Mouse (Mus musculus): ENCODE results near the gene Lmf2. TPM values are rescaled to one million over a fixed set of nuclear protein-coding genes. Genes with fewer than 3 reads are reported as not detected.

Gene Lmf2
- polyA plus RNA-seq, 1 experiment from 2014 or later = 29.7 TPM

DNA sequence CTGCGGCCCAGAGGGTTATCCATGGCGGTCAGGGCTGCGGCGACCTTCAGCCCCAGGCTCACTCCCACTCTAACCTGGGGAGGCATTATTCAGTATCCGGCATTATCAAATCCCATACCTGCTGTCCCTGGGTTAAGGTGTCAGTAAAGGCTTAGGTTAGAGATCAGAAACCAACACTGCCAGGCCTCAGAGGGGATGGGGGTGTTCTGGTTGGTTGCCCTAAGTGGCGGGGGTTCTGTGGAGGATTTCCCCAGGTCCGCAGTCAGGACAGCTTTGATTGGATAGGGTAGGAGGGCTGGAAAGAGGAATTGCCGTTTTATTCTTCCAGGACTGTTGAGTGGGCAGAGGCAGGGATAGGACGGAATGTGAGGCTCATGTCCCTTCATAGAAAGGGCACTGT lies 18.9 kb upstream of the Lmf2 start:
- peak overlapping the region; percentile 72 for H3K4me3 ChIP-seq (ENCODE audit: low read depth, low read length)
- H3K4me1 ChIP-seq (ENCODE audit: control insufficient read depth, insufficient read depth, low read length) = peaks cover 23% of the 10 kb centered on the region
- 0 out of 2 replicates have a peak, but pooled peaks have one; percentile 1 for ATAC-seq (replicated peaks; ENCODE audit: insufficient number of reproducible peaks, low FRiP score, low TSS enrichment)
- 51% methylated on average over 9 of the region's 9 CpGs for WGBS (ENCODE audit: insufficient replicate concordance)
- peak overlapping the region; percentile 79 for H3K9ac ChIP-seq (ENCODE audit: low read depth, low read length)
- H3K9me3 ChIP-seq (replicated peaks; ENCODE audit: control insufficient read depth, low read length) = no peaks in the 10 kb centered on the region
- H3K36me3 ChIP-seq (ENCODE audit: control insufficient read depth, insufficient read depth, low read length) = peaks cover 26% of the 10 kb centered on the region
- H3K27ac ChIP-seq (ENCODE audit: low read depth, low read length) = peak overlapping the region; percentile 94
- peak overlapping the region; percentile 82 for H3K4me2 ChIP-seq
- peaks cover 34% of the 10 kb centered on the region for H3K27me3 ChIP-seq (ENCODE audit: control insufficient read depth, insufficient read depth, low read length)

DNA sequence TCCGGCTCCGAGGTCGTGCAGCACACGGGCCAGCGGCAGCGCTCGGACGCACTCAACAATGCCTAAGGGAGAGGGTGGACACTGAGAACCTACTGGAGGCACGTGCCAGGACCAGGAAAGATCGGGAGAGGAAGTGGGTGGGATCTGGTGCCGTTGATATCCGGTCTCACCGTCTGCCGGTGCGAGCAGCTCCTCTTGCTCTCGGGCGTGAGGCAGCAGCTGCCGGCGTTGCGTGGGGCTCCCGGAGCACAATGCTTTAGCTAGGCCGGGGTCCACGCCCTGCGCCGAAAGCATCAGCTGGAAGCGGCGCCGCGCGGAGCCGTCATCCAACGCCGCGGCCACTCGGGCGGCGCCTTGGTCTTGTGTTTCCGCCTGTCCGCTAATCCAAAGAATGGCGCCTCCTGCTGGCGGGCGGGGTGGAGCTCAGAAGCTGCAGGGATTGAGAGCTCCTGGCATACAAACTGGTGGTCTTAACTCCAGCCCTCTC lies 18.3 kb upstream of the Lmf2 start, which contains the start of gene Sco2:
Sco2 (minus strand) TSS at position 85 of the 487 bp plus-strand sequence.
- ATAC-seq (replicated peaks; ENCODE audit: insufficient number of reproducible peaks, low FRiP score, low TSS enrichment) = peak; percentile 79
- H3K27me3 ChIP-seq (ENCODE audit: control insufficient read depth, insufficient read depth, low read length) = peaks cover 29% of the 10 kb centered on the region
- no peaks in the 10 kb centered on the region for H3K9me3 ChIP-seq (replicated peaks; ENCODE audit: control insufficient read depth, low read length)
- H3K9ac ChIP-seq (ENCODE audit: low read depth, low read length) = peak within 1 kb of the TSS; percentile 79
- H3K4me3 ChIP-seq (ENCODE audit: low read depth, low read length) = peak within 1 kb of the TSS; percentile 72
- H3K4me1 ChIP-seq (ENCODE audit: control insufficient read depth, insufficient read depth, low read length) = peaks cover 17% of the 10 kb centered on the region
- H3K27ac ChIP-seq (ENCODE audit: low read depth, low read length) = peak within 1 kb of the TSS; percentile 94
- peaks cover 28% of the 10 kb centered on the region for H3K36me3 ChIP-seq (ENCODE audit: control insufficient read depth, insufficient read depth, low read length)
- peak within 1 kb of the TSS; percentile 82 for H3K4me2 ChIP-seq
- WGBS (ENCODE audit: insufficient replicate concordance) = under 1% methylated on average over 42 of the region's 42 CpGs

DNA sequence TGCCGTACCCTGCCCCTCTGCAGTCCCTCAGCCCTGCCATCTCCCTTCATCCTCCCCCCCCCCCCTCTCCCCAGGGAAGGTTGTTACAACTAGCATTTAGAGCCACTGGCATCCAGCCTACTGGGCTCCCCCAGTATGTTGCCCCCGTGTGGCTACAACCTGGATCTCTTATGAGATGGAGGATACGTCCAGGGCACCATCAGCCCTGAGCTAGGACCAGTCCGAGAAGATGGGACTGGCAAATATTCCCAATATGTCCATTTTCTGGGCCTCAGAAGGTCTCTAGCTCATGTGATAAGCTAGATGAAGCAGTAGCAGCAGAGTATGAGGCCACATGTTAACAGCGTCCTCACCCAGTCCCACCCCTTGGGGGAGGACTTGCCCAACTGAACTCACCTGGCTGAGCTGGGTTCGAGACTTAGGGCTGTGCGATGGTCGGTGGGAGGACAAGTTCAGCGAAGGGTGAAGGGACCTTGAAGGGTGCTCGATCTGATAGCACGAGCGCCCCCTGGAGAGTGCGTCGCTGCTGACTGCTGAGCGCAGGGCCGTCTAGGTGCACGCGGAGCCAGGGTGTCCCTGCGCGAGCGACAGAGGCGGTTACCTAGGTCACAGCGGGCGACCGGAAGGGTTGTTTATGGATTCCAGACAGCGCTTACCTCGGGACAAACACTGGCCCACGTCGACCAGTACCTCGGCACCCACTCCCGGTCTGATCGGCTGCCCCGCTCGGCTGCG lies 17.7 kb upstream of the Lmf2 start:
- peaks cover 33% of the 10 kb centered on the region for H3K36me3 ChIP-seq (ENCODE audit: control insufficient read depth, insufficient read depth, low read length)
- H3K4me1 ChIP-seq (ENCODE audit: control insufficient read depth, insufficient read depth, low read length) = peaks cover 11% of the 10 kb centered on the region
- no peaks in the 10 kb centered on the region for H3K9me3 ChIP-seq (replicated peaks; ENCODE audit: control insufficient read depth, low read length)
- ATAC-seq (replicated peaks; ENCODE audit: insufficient number of reproducible peaks, low FRiP score, low TSS enrichment) = peak; percentile 71
- peaks cover 23% of the 10 kb centered on the region for H3K27me3 ChIP-seq (ENCODE audit: control insufficient read depth, insufficient read depth, low read length)
- peak overlapping the region; percentile 82 for H3K4me2 ChIP-seq
- 2% methylated on average over 35 of the region's 35 CpGs for WGBS (ENCODE audit: insufficient replicate concordance)
- peak overlapping the region; percentile 79 for H3K9ac ChIP-seq (ENCODE audit: low read depth, low read length)
- H3K27ac ChIP-seq (ENCODE audit: low read depth, low read length) = peak overlapping the region; percentile 94
- H3K4me3 ChIP-seq (ENCODE audit: low read depth, low read length) = peak overlapping the region; percentile 72

DNA sequence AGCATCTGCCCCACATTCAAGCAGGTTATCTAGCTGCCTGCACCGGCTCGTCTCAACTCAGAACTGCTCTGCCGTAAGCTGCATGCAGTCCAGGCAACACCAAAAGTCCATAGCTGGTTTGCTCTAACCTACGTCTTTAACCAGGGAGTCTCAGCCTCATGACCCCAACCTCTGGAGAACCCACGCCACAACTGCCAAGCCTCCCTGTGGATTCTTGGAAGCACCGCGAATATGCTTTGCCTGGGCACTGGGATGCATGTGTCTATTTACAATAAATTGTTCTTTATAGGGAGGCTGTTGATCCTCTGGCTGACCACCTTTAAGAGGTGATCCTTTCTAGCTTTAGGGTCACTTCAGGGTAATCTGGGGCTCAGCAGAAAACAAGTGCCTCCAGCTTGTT lies 17.1 kb upstream of the Lmf2 start:
- H3K27ac ChIP-seq (ENCODE audit: low read depth, low read length) = peak overlapping the region; percentile 94; the same call in 1 of the 2 replicates
- H3K36me3 ChIP-seq (ENCODE audit: control insufficient read depth, insufficient read depth, low read length) = peaks cover 40% of the 10 kb centered on the region
- H3K4me1 ChIP-seq (ENCODE audit: control insufficient read depth, insufficient read depth, low read length) = peaks cover 10% of the 10 kb centered on the region
- H3K4me3 ChIP-seq (ENCODE audit: low read depth, low read length) = peak overlapping the region; percentile 72
- H3K4me2 ChIP-seq = peak overlapping the region; percentile 82
- ATAC-seq (replicated peaks; ENCODE audit: insufficient number of reproducible peaks, low FRiP score, low TSS enrichment) = no peak
- H3K9ac ChIP-seq (ENCODE audit: low read depth, low read length) = peak overlapping the region; percentile 79; the same call in 1 of the 2 replicates
- WGBS (ENCODE audit: insufficient replicate concordance) = 80% methylated on average over 7 of the region's 7 CpGs
- peaks cover 16% of the 10 kb centered on the region for H3K27me3 ChIP-seq (ENCODE audit: control insufficient read depth, insufficient read depth, low read length)
- H3K9me3 ChIP-seq (replicated peaks; ENCODE audit: control insufficient read depth, low read length) = no peaks in the 10 kb centered on the region

DNA sequence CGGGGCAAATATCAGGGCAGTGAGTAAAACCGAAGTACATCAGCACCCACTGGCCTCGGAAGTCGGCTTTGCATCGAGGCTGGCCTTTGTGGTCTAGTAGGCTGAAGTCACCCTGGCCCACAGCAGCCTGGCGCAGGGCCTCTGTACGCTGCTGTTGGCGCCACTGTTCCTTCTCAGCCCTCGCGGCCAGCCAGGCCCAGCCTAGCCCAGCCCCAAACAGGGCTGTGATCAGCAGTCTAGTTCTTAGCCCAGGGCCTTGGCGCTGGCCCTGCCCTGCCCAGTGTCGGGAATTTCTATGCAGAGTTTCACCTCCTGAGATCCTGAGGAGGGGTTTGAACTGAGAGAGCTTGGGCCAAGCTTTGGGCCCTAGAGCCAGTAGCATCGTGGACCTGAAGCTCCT lies 16.6 kb upstream of the Lmf2 start:
- 92% methylated on average over 13 of the region's 13 CpGs for WGBS (ENCODE audit: insufficient replicate concordance)
- Histone ChIP-seq H3K9ac (ENCODE audit: low read depth, low read length) (no peak overlapping the region), H3K9me3 (replicated peaks; ENCODE audit: control insufficient read depth, low read length) (no peaks in the 10 kb centered on the region), H3K27ac (ENCODE audit: low read depth, low read length) (no peak overlapping the region), H3K4me2 (no peak overlapping the region), H3K27me3 (ENCODE audit: control insufficient read depth, insufficient read depth, low read length) (peaks cover 12% of the 10 kb centered on the region), H3K4me1 (ENCODE audit: control insufficient read depth, insufficient read depth, low read length) (peaks cover 10% of the 10 kb centered on the region; the same call in 1 of the 2 replicates), H3K4me3 (ENCODE audit: low read depth, low read length) (no peak overlapping the region), H3K36me3 (ENCODE audit: control insufficient read depth, insufficient read depth, low read length) (peaks cover 42% of the 10 kb centered on the region)
- ATAC-seq (replicated peaks; ENCODE audit: insufficient number of reproducible peaks, low FRiP score, low TSS enrichment) = no peak

DNA sequence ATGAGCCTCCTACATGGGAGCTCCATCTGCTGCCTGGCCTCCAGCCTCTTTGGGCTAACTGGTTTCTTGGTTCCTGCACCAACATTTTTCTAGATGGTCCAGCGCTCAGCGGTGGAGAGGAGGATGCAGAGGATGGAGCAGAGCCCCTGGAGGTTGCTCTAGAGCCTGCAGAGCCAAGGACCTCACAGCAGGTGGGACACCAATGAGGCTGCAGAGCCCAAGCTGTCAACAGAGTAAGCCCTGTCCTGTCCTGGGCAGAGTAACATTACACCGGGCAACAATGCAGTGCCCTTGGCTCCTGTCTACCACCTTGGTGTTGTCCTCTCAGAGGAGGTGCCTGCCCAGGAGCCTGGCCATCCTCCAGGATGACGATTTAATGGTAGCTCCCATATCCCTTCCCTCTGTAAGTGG lies 9.7 kb upstream of the Lmf2 start:
- no peak for ATAC-seq (replicated peaks; ENCODE audit: insufficient number of reproducible peaks, low FRiP score, low TSS enrichment)
- Histone ChIP-seq H3K4me3 (ENCODE audit: low read depth, low read length) (no peak overlapping the region), H3K9ac (ENCODE audit: low read depth, low read length) (no peak overlapping the region), H3K27me3 (ENCODE audit: control insufficient read depth, insufficient read depth, low read length) (no peaks in the 10 kb centered on the region), H3K27ac (ENCODE audit: low read depth, low read length) (no peak overlapping the region), H3K4me2 (no peak overlapping the region), H3K36me3 (ENCODE audit: control insufficient read depth, insufficient read depth, low read length) (peaks cover 61% of the 10 kb centered on the region), H3K4me1 (ENCODE audit: control insufficient read depth, insufficient read depth, low read length) (no peaks in the 10 kb centered on the region), H3K9me3 (replicated peaks; ENCODE audit: control insufficient read depth, low read length) (no peaks in the 10 kb centered on the region)
- 87% methylated on average over 4 of the region's 4 CpGs for WGBS (ENCODE audit: insufficient replicate concordance)

DNA sequence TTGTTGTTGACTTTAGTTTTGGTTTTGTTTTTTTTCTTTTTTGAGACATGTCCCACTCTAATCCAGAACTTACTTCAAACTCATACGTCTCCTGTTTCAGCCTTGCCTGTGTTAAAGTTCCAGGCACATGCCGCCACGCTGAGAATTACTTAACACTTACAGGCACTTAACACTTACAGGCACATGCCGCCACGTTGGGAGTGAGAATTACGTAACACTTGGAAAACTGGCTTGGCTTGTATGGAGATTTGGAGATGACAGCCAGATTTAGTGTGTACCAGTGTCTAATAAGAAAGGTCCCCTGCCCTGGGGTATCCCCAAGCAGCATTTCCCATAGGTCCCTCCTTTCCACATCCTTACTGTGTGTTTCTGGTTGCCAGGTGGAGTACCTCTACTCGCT lies 7.6 kb upstream of the Lmf2 start:
- ATAC-seq (replicated peaks; ENCODE audit: insufficient number of reproducible peaks, low FRiP score, low TSS enrichment) = no peak
- Histone ChIP-seq H3K27ac (ENCODE audit: low read depth, low read length) (no peak overlapping the region), H3K4me2 (no peak overlapping the region), H3K36me3 (ENCODE audit: control insufficient read depth, insufficient read depth, low read length) (peaks cover 48% of the 10 kb centered on the region), H3K27me3 (ENCODE audit: control insufficient read depth, insufficient read depth, low read length) (no peaks in the 10 kb centered on the region), H3K4me3 (ENCODE audit: low read depth, low read length) (no peak overlapping the region), H3K9me3 (replicated peaks; ENCODE audit: control insufficient read depth, low read length) (no peaks in the 10 kb centered on the region), H3K9ac (ENCODE audit: low read depth, low read length) (no peak overlapping the region), H3K4me1 (ENCODE audit: control insufficient read depth, insufficient read depth, low read length) (peaks cover 5% of the 10 kb centered on the region)
- 94% methylated on average over 7 of the region's 7 CpGs for WGBS (ENCODE audit: insufficient replicate concordance)

DNA sequence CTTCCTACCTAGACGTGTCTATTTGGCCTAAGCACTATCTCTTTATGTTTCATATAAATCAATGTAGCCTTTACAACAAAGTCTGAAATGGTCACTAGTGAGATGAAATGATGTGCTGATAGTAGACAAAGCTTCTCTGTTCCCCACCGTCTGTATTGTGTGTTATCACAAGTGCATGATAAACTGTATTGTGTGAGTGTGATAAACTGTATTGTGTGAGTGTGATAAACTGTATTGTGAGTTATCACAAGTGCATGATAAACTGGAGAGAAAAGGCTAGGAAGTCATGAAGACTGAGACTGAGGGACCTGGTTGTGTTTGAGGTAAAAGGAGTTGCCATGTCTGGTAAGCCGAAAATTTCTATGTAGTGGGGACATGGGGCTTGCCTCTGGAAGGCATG lies 3.3 kb upstream of the Lmf2 start:
- Histone ChIP-seq H3K4me1 (ENCODE audit: control insufficient read depth, insufficient read depth, low read length) (peaks cover 19% of the 10 kb centered on the region), H3K4me3 (ENCODE audit: low read depth, low read length) (no peak overlapping the region), H3K4me2 (no peak overlapping the region), H3K9ac (ENCODE audit: low read depth, low read length) (no peak overlapping the region), H3K27ac (ENCODE audit: low read depth, low read length) (no peak overlapping the region), H3K27me3 (ENCODE audit: control insufficient read depth, insufficient read depth, low read length) (no peaks in the 10 kb centered on the region), H3K36me3 (ENCODE audit: control insufficient read depth, insufficient read depth, low read length) (peaks cover 20% of the 10 kb centered on the region), H3K9me3 (replicated peaks; ENCODE audit: control insufficient read depth, low read length) (no peaks in the 10 kb centered on the region)
- 58% methylated on average over 3 of the region's 3 CpGs for WGBS (ENCODE audit: insufficient replicate concordance)
- no peak for ATAC-seq (replicated peaks; ENCODE audit: insufficient number of reproducible peaks, low FRiP score, low TSS enrichment)

All from heart, embryonic 11.5 days (tissue).